In genomic region chr4:109220441-109220940, GRCm38 (mm10) we compare ENCODE assay signal across 23 mouse cellular contexts. TPM values are rescaled to one million over a fixed set of nuclear protein-coding genes. Genes with fewer than 3 reads are reported as not detected.
DNase-seq lines count a peak whose midpoint lies in the region; ATAC-seq and TF ChIP-seq lines count a peak whose summit lies in the region.
"Had no signal": no experiment of that assay in that cellular context is flagged by ENCODE, and none has a peak within 500 bp of the region (broad histone marks: within the 10 kb centered on the region; RNA-seq: fewer than 3 reads in every experiment).

No protein-coding gene starts in this region.

- peak; percentile 91 for DNase-seq in heart, adult 11 months
- no peak for DNase-seq in heart, postnatal 36 days
- DNase-seq in stomach, postnatal 0 days (ENCODE audit: low spot score), result no peak
- no peak for DNase-seq in thymus, adult 18-20 months
- no peak for DNase-seq in liver
- no peak for DNase-seq in cerebellum, adult 8-10 months
- DNase-seq: adrenal gland, adult 8-10 months; cerebellum, adult 11-12 months; cerebellum, adult 9-11 months; cerebellum, postnatal 36 days; gastrocnemius, postnatal 10 days; heart, postnatal 14 days had no signal

- H3K4me3 ChIP-seq in stomach, embryonic 14.5 days (ENCODE audit: low read depth, low read length), result no peak overlapping the region
- no peak overlapping the region for H3K4me3 ChIP-seq in stomach, postnatal 0 days (ENCODE audit: low read depth, low read length)
- H3K4me3 ChIP-seq in stomach, embryonic 16.5 days (replicated peaks; ENCODE audit: low read length), result no peak overlapping the region
- H3K4me3 ChIP-seq: embryonic facial prominence, embryonic 15.5 days; erythroblast, embryonic 14.5 days; forebrain, embryonic 10.5 days; forebrain, embryonic 15.5 days; heart, embryonic 15.5 days; hindbrain, embryonic 10.5 days; intestine, embryonic 15.5 days had no signal

- 71% methylated on average over 14 of the region's 14 CpGs for WGBS in stomach, embryonic 14.5 days
- WGBS in stomach, postnatal 0 days, result 55% methylated on average over 14 of the region's 14 CpGs
- WGBS in stomach, embryonic 16.5 days, result 65% methylated on average over 14 of the region's 14 CpGs

- H3K4me1 ChIP-seq in stomach, embryonic 14.5 days (ENCODE audit: control insufficient read depth, insufficient read depth, low read length), result no peaks in the 10 kb centered on the region
- H3K4me1 ChIP-seq in stomach, postnatal 0 days (replicated peaks; ENCODE audit: control insufficient read depth, insufficient read depth), result 0 out of 2 replicates have a peak, but pooled peaks cover 2% of the 10 kb centered on the region
- H3K4me1 ChIP-seq in stomach, embryonic 16.5 days (ENCODE audit: control insufficient read depth, insufficient read depth, low read length), result peaks cover 7% of the 10 kb centered on the region; the same call in 1 of the 2 replicates
- H3K4me1 ChIP-seq: intestine, embryonic 15.5 days had no signal

- no peaks in the 10 kb centered on the region for H3K27me3 ChIP-seq in stomach, embryonic 14.5 days (ENCODE audit: control insufficient read depth, insufficient read depth, low read length)
- H3K27me3 ChIP-seq in stomach, postnatal 0 days (ENCODE audit: control insufficient read depth, insufficient read depth, low read length), result no peaks in the 10 kb centered on the region
- no peaks in the 10 kb centered on the region for H3K27me3 ChIP-seq in stomach, embryonic 16.5 days (ENCODE audit: control insufficient read depth, insufficient read depth, low read length)
- H3K27me3 ChIP-seq: embryonic facial prominence, embryonic 15.5 days; forebrain, embryonic 15.5 days; heart, embryonic 15.5 days; intestine, embryonic 15.5 days had no signal

- intact Hi-C loops in heart, postnatal 36 days (cut with DNase I), result no loop called here

- H3K9ac ChIP-seq in stomach, embryonic 14.5 days (replicated peaks; ENCODE audit: low read depth, low read length), result no peak overlapping the region
- H3K9ac ChIP-seq in stomach, postnatal 0 days (ENCODE audit: low read length), result no peak overlapping the region
- no peak overlapping the region for H3K9ac ChIP-seq in stomach, embryonic 16.5 days (ENCODE audit: low read length)
- H3K9ac ChIP-seq: embryonic facial prominence, embryonic 15.5 days; forebrain, embryonic 15.5 days; heart, embryonic 15.5 days; hindbrain, embryonic 14.5 days; intestine, embryonic 15.5 days had no signal

- peak; percentile 38; the same call in 1 of the 2 replicates for ATAC-seq in stomach, embryonic 14.5 days (ENCODE audit: insufficient number of reproducible peaks, insufficient read depth, low FRiP score, low read depth)
- ATAC-seq in stomach, postnatal 0 days (ENCODE audit: low FRiP score, low TSS enrichment), result no peak
- no peak for ATAC-seq in stomach, embryonic 16.5 days (ENCODE audit: insufficient read depth, low FRiP score)
- ATAC-seq: forebrain, embryonic 15.5 days; intestine, embryonic 15.5 days had no signal

- H3K9me3 ChIP-seq in stomach, embryonic 14.5 days (ENCODE audit: control insufficient read depth, low read depth, low read length), result no peaks in the 10 kb centered on the region
- H3K9me3 ChIP-seq in stomach, postnatal 0 days (ENCODE audit: control insufficient read depth, low read length), result no peaks in the 10 kb centered on the region
- H3K9me3 ChIP-seq in stomach, embryonic 16.5 days (replicated peaks; ENCODE audit: control insufficient read depth, low read length), result no peaks in the 10 kb centered on the region
- H3K9me3 ChIP-seq: embryonic facial prominence, embryonic 15.5 days; forebrain, embryonic 10.5 days; forebrain, embryonic 15.5 days; heart, embryonic 15.5 days; hindbrain, embryonic 10.5 days; intestine, embryonic 15.5 days had no signal

- no peak for TF ChIP-seq CTCF in stomach, postnatal 0 days (IDR thresholded peaks at IDR 0.05; ENCODE audit: low read depth)

- H3K4me2 ChIP-seq in stomach, embryonic 14.5 days (replicated peaks; ENCODE audit: low read depth, low read length), result no peak overlapping the region; the same call in 1 of the 2 replicates
- H3K4me2 ChIP-seq in stomach, postnatal 0 days (replicated peaks; ENCODE audit: low read depth), result no peak overlapping the region
- H3K4me2 ChIP-seq in stomach, embryonic 16.5 days (ENCODE audit: low read depth, low read length), result no peak overlapping the region
- H3K4me2 ChIP-seq: embryonic facial prominence, embryonic 15.5 days; forebrain, embryonic 15.5 days; heart, embryonic 15.5 days; hindbrain, embryonic 14.5 days; intestine, embryonic 15.5 days had no signal

- H3K27ac ChIP-seq in stomach, embryonic 14.5 days (ENCODE audit: low read length), result peak overlapping the region; percentile 45; the same call in 1 of the 2 replicates
- H3K27ac ChIP-seq in stomach, postnatal 0 days (replicated peaks), result no peak overlapping the region
- H3K27ac ChIP-seq in stomach, embryonic 16.5 days (ENCODE audit: low read length), result peak overlapping the region; percentile 44; the same call in 1 of the 2 replicates
- H3K27ac ChIP-seq: embryonic facial prominence, embryonic 15.5 days; forebrain, embryonic 10.5 days; forebrain, embryonic 15.5 days; heart, embryonic 15.5 days; hindbrain, embryonic 10.5 days; hindbrain, embryonic 14.5 days; intestine, embryonic 15.5 days had no signal

- no peak for TF ChIP-seq EP300 in stomach, postnatal 0 days (optimal IDR thresholded peaks at IDR 0.05)

- no peaks in the 10 kb centered on the region for H3K36me3 ChIP-seq in stomach, embryonic 14.5 days (ENCODE audit: control insufficient read depth, insufficient read depth, low read length)
- no peaks in the 10 kb centered on the region for H3K36me3 ChIP-seq in stomach, postnatal 0 days (ENCODE audit: control insufficient read depth, insufficient read depth, low read length)
- H3K36me3 ChIP-seq in stomach, embryonic 16.5 days (ENCODE audit: control insufficient read depth, insufficient read depth, low read length), result no peaks in the 10 kb centered on the region
- H3K36me3 ChIP-seq: embryonic facial prominence, embryonic 15.5 days; forebrain, embryonic 10.5 days; forebrain, embryonic 15.5 days; heart, embryonic 15.5 days; hindbrain, embryonic 10.5 days; intestine, embryonic 15.5 days had no signal

RNA-seq across cellular contexts. Expression of gene Calr4, which starts 13.8 kb away (rescaled TPM):
- not detected for total RNA-seq in heart, postnatal 36 days (2021)
- polyA plus RNA-seq in stomach, embryonic 14.5 days (2014; fragmentation: Nextera tagmentation; extraction: Ambion mirVana), result 0.16 and 0.21 TPM in 2 replicates
- polyA plus RNA-seq in stomach, postnatal 0 days (2015; fragmentation: Nextera tagmentation; extraction: Ambion mirVana), result 0.05 TPM in 1 of 2 replicates, not detected in the other
- 0.37 TPM in 2 replicates for polyA plus RNA-seq in stomach, embryonic 16.5 days (2015; fragmentation: Nextera tagmentation; extraction: Ambion mirVana)
- total RNA-seq: gastrocnemius, postnatal 10 days; heart, adult 8-10 months had no signal
- polyA plus RNA-seq: erythroblast, embryonic 14.5 days; hindbrain, embryonic 10.5 days had no signal

RNA-seq across cellular contexts. Expression of gene Osbpl9, which starts 18.4 kb away (rescaled TPM):
- 100 to 1,000 TPM in 1 of 2 experiments, 10 to 100 TPM in 1; 97.8 to 104 TPM for total RNA-seq in heart, postnatal 36 days (2021)
- polyA plus RNA-seq in stomach, embryonic 14.5 days (2014; fragmentation: Nextera tagmentation; extraction: Ambion mirVana), result 60.5 and 65.2 TPM in 2 replicates
- polyA plus RNA-seq in stomach, postnatal 0 days (2015; fragmentation: Nextera tagmentation; extraction: Ambion mirVana), result 45.0 and 45.5 TPM in 2 replicates
- 63.0 and 65.8 TPM in 2 replicates for polyA plus RNA-seq in stomach, embryonic 16.5 days (2015; fragmentation: Nextera tagmentation; extraction: Ambion mirVana)

RNA-seq across cellular contexts. Expression of gene Eps15, which starts 59.6 kb away (rescaled TPM):
- total RNA-seq in heart, postnatal 36 days (2021), result 10 to 100 TPM; 45.7 to 51.3 TPM
- polyA plus RNA-seq in stomach, embryonic 14.5 days (2014; fragmentation: Nextera tagmentation; extraction: Ambion mirVana), result 50.4 and 51.9 TPM in 2 replicates
- 20.0 and 25.0 TPM in 2 replicates for polyA plus RNA-seq in stomach, postnatal 0 days (2015; fragmentation: Nextera tagmentation; extraction: Ambion mirVana)
- 40.3 and 41.8 TPM in 2 replicates for polyA plus RNA-seq in stomach, embryonic 16.5 days (2015; fragmentation: Nextera tagmentation; extraction: Ambion mirVana)
